Mouse (Mus musculus) hindbrain, embryonic 15.5 days (tissue): ENCODE results near the gene Rab12. TPM values are rescaled to one million over a fixed set of nuclear protein-coding genes. Genes with fewer than 3 reads are reported as not detected.

Experiments
- polyA plus RNA-seq: library from polyadenylated mRNA; unstranded; fragments of >200 nt; fragmentation: Nextera tagmentation; extraction: Ambion mirVana; gene quantifications from 2 replicates; pipeline ENCODE4 v1.2.1, GENCODE M21; 2015

Rab12 gene
- polyA plus RNA-seq, 1 experiment from 2014 or later, result 86.9 TPM

Other genes starting within 250 kb of the Rab12 start
- 38.8 and 40.0 TPM in 2 replicates for gene Mtcl1, start 70.0 kb downstream of the Rab12 start, polyA plus RNA-seq
- 0.05 TPM in 1 of 2 replicates, not detected in the other for gene Themis3, start 74.9 kb upstream of the Rab12 start, polyA plus RNA-seq